Mouse (Mus musculus) liver, embryonic 13.5 days (tissue): ENCODE measurements around the gene Ubash3b. TPM values are rescaled to one million over a fixed set of nuclear protein-coding genes. Genes with fewer than 3 reads are reported as not detected.

ENCODE experiments used
- ATAC-seq: fragments of 200-750 bp; cut with Nextera tagmentation; 2 replicates; pipeline ENCODE4 v1.8.0; 2017; ENCODE audit warnings: low read depth, mild to moderate bottlenecking, moderate number of reproducible peaks, moderate library complexity
- DNase-seq: peaks from one replicate; pipeline ENCODE4 v3.0.0; 2022
- H3K27ac ChIP-seq: fragments of 300-500 bp; sonication (generic); 2 replicates; pipeline ENCODE4 v1.5.1; 2015; ENCODE audit warnings: moderate library complexity, mild to moderate bottlenecking, inconsistent platforms
- H3K27me3 ChIP-seq: fragments of 300-500 bp; sonication (generic); 2 replicates; pipeline ENCODE4 v1.6.1; 2015; ENCODE audit warnings: mild to moderate bottlenecking, inconsistent platforms
- H3K36me3 ChIP-seq: fragments of 300-500 bp; sonication (generic); 2 replicates; pipeline ENCODE4 v1.6.1; 2015; ENCODE audit warnings: mild to moderate bottlenecking, inconsistent platforms
- H3K4me1 ChIP-seq: fragments of 300-500 bp; sonication (generic); replicated peaks from 2 replicates; pipeline ENCODE4 v1.6.1; 2015; ENCODE audit warnings: inconsistent platforms
- H3K4me2 ChIP-seq: fragments of 300-500 bp; sonication (generic); 2 replicates; pipeline ENCODE4 v1.6.1; 2015; ENCODE audit warnings: inconsistent platforms, mild to moderate bottlenecking, moderate library complexity
- H3K4me3 ChIP-seq: fragments of 300-500 bp; sonication (generic); replicated peaks from 2 replicates; pipeline ENCODE4 v1.5.1; 2015; ENCODE audit warnings: mild to moderate bottlenecking, inconsistent platforms
- H3K9ac ChIP-seq: fragments of 300-500 bp; sonication (generic); 2 replicates; pipeline ENCODE4 v1.6.1; 2015; ENCODE audit warnings: mild to moderate bottlenecking, inconsistent platforms
- H3K9me3 ChIP-seq: fragments of 300-500 bp; sonication (generic); replicated peaks from 2 replicates; pipeline ENCODE4 v1.6.1; 2016; ENCODE audit warnings: inconsistent platforms
- WGBS: fragments of 180-500 bp; shearing (Covaris S2); methylation state at CpG from one replicate; pipeline ENCODE4 v1.1.7; 2015; ENCODE audit not compliant: insufficient replicate concordance; 5-methylcytosine and 5-hydroxymethylcytosine counted together
- polyA plus RNA-seq: library from polyadenylated mRNA; unstranded; fragments of >200 nt; fragmentation: Nextera tagmentation; extraction: Ambion mirVana; gene quantifications from 2 replicates; pipeline ENCODE4 v1.2.1, GENCODE M21; 2015

Ubash3b gene
- polyA plus RNA-seq = 6.7 and 7.9 TPM in 2 replicates

- Histone ChIP-seq H3K4me1 (peaks cover 22% of the 10 kb centered on the region), H3K9me3 (no peaks in the 10 kb centered on the region), H3K4me2 (no peak within 1 kb of the TSS), H3K36me3 (no peaks in the 10 kb centered on the region), H3K27ac (0 out of 2 replicates have a peak within 1 kb of the TSS, but pooled peaks have one; percentile 19), H3K27me3 (peaks cover 27% of the 10 kb centered on the region), H3K9ac (no peak within 1 kb of the TSS), H3K4me3 (no peak within 1 kb of the TSS)
- no peak for ATAC-seq
- WGBS = 54% methylated on average over 6 of the region's 6 CpGs
- DNase-seq = no peak
Measured at GRCm38 (mm10) chr9:41161413-41161812, at the start of gene Ubash3b. TSS of gene Ubash3b (minus strand) at chr9:41161697.

- peak; percentile 93 for ATAC-seq
- WGBS = 6% methylated on average over 28 of the region's 28 CpGs
- Histone ChIP-seq H3K27ac (peak overlapping the region; percentile 80), H3K4me2 (peak overlapping the region; percentile 53), H3K36me3 (no peaks in the 10 kb centered on the region), H3K4me3 (peak overlapping the region; percentile 49), H3K27me3 (no peaks in the 10 kb centered on the region), H3K4me1 (peaks cover 10% of the 10 kb centered on the region; the same call in 1 of the 2 replicates), H3K9me3 (no peaks in the 10 kb centered on the region), H3K9ac (peak overlapping the region; percentile 30; the same call in 1 of the 2 replicates)
- DNase-seq = peak; percentile 82
Measured at GRCm38 (mm10) chr9:41207130-41208104, 45.9 kb upstream of the Ubash3b start.

GRCm38 (mm10) chr9:41206717-41207116 lies 45.2 kb upstream of the Ubash3b start:
- Histone ChIP-seq H3K27ac (no peak overlapping the region), H3K9ac (no peak overlapping the region), H3K4me2 (no peak overlapping the region), H3K4me3 (no peak overlapping the region), H3K27me3 (no peaks in the 10 kb centered on the region), H3K36me3 (no peaks in the 10 kb centered on the region), H3K4me1 (peaks cover 3% of the 10 kb centered on the region; the same call in 1 of the 2 replicates), H3K9me3 (no peaks in the 10 kb centered on the region)
- 77% methylated on average over 12 of the region's 12 CpGs for WGBS
- no peak for ATAC-seq
- no peak for DNase-seq

- Histone ChIP-seq H3K36me3 (no peaks in the 10 kb centered on the region), H3K27me3 (no peaks in the 10 kb centered on the region), H3K4me1 (peaks cover 3% of the 10 kb centered on the region; the same call in 1 of the 2 replicates), H3K9me3 (no peaks in the 10 kb centered on the region), H3K27ac (no peak overlapping the region), H3K9ac (no peak overlapping the region), H3K4me2 (no peak overlapping the region), H3K4me3 (no peak overlapping the region)
- DNase-seq (no peak), ATAC-seq (no peak)
- 54% methylated on average over 3 of the region's 3 CpGs for WGBS
Measured at GRCm38 (mm10) chr9:41205267-41205666, 43.8 kb upstream of the Ubash3b start.

- Histone ChIP-seq H3K4me3 (no peak overlapping the region), H3K27ac (no peak overlapping the region), H3K4me2 (no peak overlapping the region), H3K9me3 (no peaks in the 10 kb centered on the region), H3K4me1 (peaks cover 9% of the 10 kb centered on the region), H3K27me3 (no peaks in the 10 kb centered on the region), H3K36me3 (no peaks in the 10 kb centered on the region), H3K9ac (no peak overlapping the region)
- WGBS = 67% methylated on average over 22 of the region's 22 CpGs
- DNase-seq (no peak), ATAC-seq (no peak)
Measured at GRCm38 (mm10) chr9:41199456-41200252, 38.2 kb upstream of the Ubash3b start.

GRCm38 (mm10) chr9:41198501-41199265 lies 37.2 kb upstream of the Ubash3b start:
- Histone ChIP-seq H3K36me3 (no peaks in the 10 kb centered on the region), H3K4me2 (no peak overlapping the region), H3K9ac (no peak overlapping the region), H3K4me1 (peaks cover 9% of the 10 kb centered on the region), H3K27ac (no peak overlapping the region), H3K9me3 (no peaks in the 10 kb centered on the region), H3K27me3 (no peaks in the 10 kb centered on the region), H3K4me3 (no peak overlapping the region)
- WGBS = 64% methylated on average over 12 of the region's 12 CpGs
- no peak for ATAC-seq
- DNase-seq = no peak

- H3K27me3 ChIP-seq = no peaks in the 10 kb centered on the region
- WGBS = 57% methylated on average over 10 of the region's 10 CpGs
- no peak overlapping the region for H3K4me3 ChIP-seq
- peak; percentile 87 for ATAC-seq
- H3K4me2 ChIP-seq = no peak overlapping the region
- no peaks in the 10 kb centered on the region for H3K36me3 ChIP-seq
- H3K9me3 ChIP-seq = no peaks in the 10 kb centered on the region
- DNase-seq = peak; percentile 33
- peaks cover 9% of the 10 kb centered on the region for H3K4me1 ChIP-seq
- H3K9ac ChIP-seq = no peak overlapping the region
- H3K27ac ChIP-seq = no peak overlapping the region
Measured at GRCm38 (mm10) chr9:41195742-41196311, 34.3 kb upstream of the Ubash3b start.

GRCm38 (mm10) chr9:41191651-41192210 lies 30.2 kb upstream of the Ubash3b start:
- Histone ChIP-seq H3K9ac (no peak overlapping the region), H3K9me3 (no peaks in the 10 kb centered on the region), H3K36me3 (no peaks in the 10 kb centered on the region), H3K4me2 (no peak overlapping the region), H3K27ac (no peak overlapping the region), H3K4me1 (peaks cover 9% of the 10 kb centered on the region), H3K4me3 (no peak overlapping the region), H3K27me3 (no peaks in the 10 kb centered on the region)
- DNase-seq (no peak), ATAC-seq (no peak)
- 63% methylated on average over 9 of the region's 9 CpGs for WGBS

GRCm38 (mm10) chr9:41190745-41191482 lies 29.4 kb upstream of the Ubash3b start:
- Histone ChIP-seq H3K4me1 (peaks cover 4% of the 10 kb centered on the region), H3K4me3 (no peak overlapping the region), H3K27ac (no peak overlapping the region), H3K9ac (no peak overlapping the region), H3K27me3 (no peaks in the 10 kb centered on the region), H3K9me3 (no peaks in the 10 kb centered on the region), H3K4me2 (no peak overlapping the region), H3K36me3 (no peaks in the 10 kb centered on the region)
- no peak for ATAC-seq
- peak; percentile 27 for DNase-seq
- 23% methylated on average over 9 of the region's 9 CpGs for WGBS

- Histone ChIP-seq H3K27ac (no peak overlapping the region), H3K9me3 (no peaks in the 10 kb centered on the region), H3K4me2 (no peak overlapping the region), H3K4me3 (no peak overlapping the region), H3K9ac (no peak overlapping the region), H3K36me3 (no peaks in the 10 kb centered on the region), H3K27me3 (no peaks in the 10 kb centered on the region), H3K4me1 (peaks cover 6% of the 10 kb centered on the region; the same call in 1 of the 2 replicates)
- 70% methylated on average over 4 of the region's 4 CpGs for WGBS
- ATAC-seq (no peak), DNase-seq (no peak)
Measured at GRCm38 (mm10) chr9:41187939-41188338, 26.4 kb upstream of the Ubash3b start.
